Mouse (Mus musculus) splenic B cell, adult 2 months (primary cell): Measurements from ENCODE around the gene Papln.
A peak's percentile ranks its signal among the peaks of the same experiment; 100 is the strongest.

ENCODE experiments used
- DNase-seq: peaks from one replicate; pipeline ENCODE4 v3.0.0-alpha.2; 2011; ENCODE audit warnings: low read depth, low spot score
- H3K27me3 ChIP-seq: 2 replicates; pipeline ENCODE4 v1.6.1; 2012; ENCODE audit warnings: mild to moderate bottlenecking, low read length, moderate library complexity, mixed read lengths; ENCODE audit not compliant: control insufficient read depth, poor library complexity, insufficient read depth, severe bottlenecking
- H3K36me3 ChIP-seq: 2 replicates; pipeline ENCODE4 v1.6.1; 2012; ENCODE audit warnings: mild to moderate bottlenecking, low read length, moderate library complexity, mixed read lengths; ENCODE audit not compliant: control insufficient read depth, poor library complexity, insufficient read depth, severe bottlenecking

Gene Papln

GRCm38 (mm10) chr12:83749186-83749585 is 14.2 kb upstream of the Papln start:
- no peak for DNase-seq
- no peaks in the 10 kb centered on the region for H3K27me3 ChIP-seq
- H3K36me3 ChIP-seq = no peaks in the 10 kb centered on the region

GRCm38 (mm10) chr12:83752495-83752894 is 10.9 kb upstream of the Papln start:
- DNase-seq = no peak
- Histone ChIP-seq H3K36me3 (no peaks in the 10 kb centered on the region), H3K27me3 (no peaks in the 10 kb centered on the region)

- Histone ChIP-seq H3K36me3 (no peaks in the 10 kb centered on the region), H3K27me3 (no peaks in the 10 kb centered on the region)
- DNase-seq = no peak
Measured at GRCm38 (mm10) chr12:83758735-83759134, 4.7 kb upstream of the Papln start.

- no peak for DNase-seq
- H3K27me3 ChIP-seq = no peaks in the 10 kb centered on the region
- no peaks in the 10 kb centered on the region for H3K36me3 ChIP-seq
Measured at GRCm38 (mm10) chr12:83760201-83760600, 3.2 kb upstream of the Papln start.

- DNase-seq = peak; percentile 45
- H3K36me3 ChIP-seq = no peaks in the 10 kb centered on the region
- H3K27me3 ChIP-seq = no peaks in the 10 kb centered on the region
Measured at GRCm38 (mm10) chr12:83762706-83763105, 728 bp upstream of the Papln start.

GRCm38 (mm10) chr12:83764044-83764365 is 571 bp downstream of the Papln start:
- DNase-seq = no peak
- Histone ChIP-seq H3K27me3 (no peaks in the 10 kb centered on the region), H3K36me3 (no peaks in the 10 kb centered on the region)

GRCm38 (mm10) chr12:83764519-83764918 is 1.1 kb downstream of the Papln start:
- no peak for DNase-seq
- no peaks in the 10 kb centered on the region for H3K27me3 ChIP-seq
- H3K36me3 ChIP-seq = no peaks in the 10 kb centered on the region

- Histone ChIP-seq H3K36me3 (no peaks in the 10 kb centered on the region), H3K27me3 (no peaks in the 10 kb centered on the region)
- DNase-seq = no peak
Measured at GRCm38 (mm10) chr12:83765965-83766603, 2.6 kb downstream of the Papln start.

GRCm38 (mm10) chr12:83767833-83768232 is 4.4 kb downstream of the Papln start:
- H3K27me3 ChIP-seq = no peaks in the 10 kb centered on the region
- DNase-seq = no peak
- no peaks in the 10 kb centered on the region for H3K36me3 ChIP-seq

- no peak for DNase-seq
- Histone ChIP-seq H3K36me3 (no peaks in the 10 kb centered on the region), H3K27me3 (no peaks in the 10 kb centered on the region)
Measured at GRCm38 (mm10) chr12:83768235-83768899, 4.9 kb downstream of the Papln start.

- peak; percentile 70 for DNase-seq
- Histone ChIP-seq H3K27me3 (no peaks in the 10 kb centered on the region), H3K36me3 (no peaks in the 10 kb centered on the region)
Measured at GRCm38 (mm10) chr12:83770418-83771256, 7.2 kb downstream of the Papln start.

GRCm38 (mm10) chr12:83775621-83776020 is 12.2 kb downstream of the Papln start:
- no peak for DNase-seq

GRCm38 (mm10) chr12:83776766-83777165 is 13.3 kb downstream of the Papln start:
- DNase-seq = no peak
- no peaks in the 10 kb centered on the region for H3K27me3 ChIP-seq
- H3K36me3 ChIP-seq = no peaks in the 10 kb centered on the region

More at GRCm38 (mm10) chr12:83775621-83776020, 12.2 kb downstream of the Papln start:
- H3K36me3 ChIP-seq = no peaks in the 10 kb centered on the region
- H3K27me3 ChIP-seq = no peaks in the 10 kb centered on the region

- Histone ChIP-seq H3K36me3 (no peaks in the 10 kb centered on the region), H3K27me3 (no peaks in the 10 kb centered on the region)
- no peak for DNase-seq
Measured at GRCm38 (mm10) chr12:83780181-83780580, 16.7 kb downstream of the Papln start.

- no peaks in the 10 kb centered on the region for H3K27me3 ChIP-seq
- no peak for DNase-seq
- no peaks in the 10 kb centered on the region for H3K36me3 ChIP-seq
Measured at GRCm38 (mm10) chr12:83781204-83781603, 17.8 kb downstream of the Papln start.
